Mouse (Mus musculus): ENCODE data around the gene Dleu7.
A peak's percentile ranks its signal among the peaks of the same experiment; 100 is the strongest.

The Dleu7 gene

DNA sequence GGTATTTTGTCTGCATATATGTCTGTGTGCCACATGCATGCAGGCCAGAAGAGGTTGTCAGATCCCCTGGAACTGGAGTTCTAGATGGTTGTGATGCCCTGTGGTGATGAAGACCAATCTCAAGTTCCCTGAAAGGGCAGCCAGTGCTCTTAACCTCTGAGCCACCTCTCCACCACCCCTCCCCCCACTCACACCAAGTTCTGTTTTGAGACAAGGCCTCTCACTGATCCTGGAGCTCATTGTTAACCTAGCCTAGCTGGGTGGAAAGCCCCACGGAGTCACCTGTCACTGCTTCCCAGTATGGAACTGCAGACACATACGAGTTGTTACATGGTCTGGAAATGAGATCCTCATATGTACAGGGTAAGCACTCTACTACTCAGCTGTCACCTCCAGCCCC is 9.9 kb downstream of the Dleu7 start:
- DNase-seq: no peak

DNA sequence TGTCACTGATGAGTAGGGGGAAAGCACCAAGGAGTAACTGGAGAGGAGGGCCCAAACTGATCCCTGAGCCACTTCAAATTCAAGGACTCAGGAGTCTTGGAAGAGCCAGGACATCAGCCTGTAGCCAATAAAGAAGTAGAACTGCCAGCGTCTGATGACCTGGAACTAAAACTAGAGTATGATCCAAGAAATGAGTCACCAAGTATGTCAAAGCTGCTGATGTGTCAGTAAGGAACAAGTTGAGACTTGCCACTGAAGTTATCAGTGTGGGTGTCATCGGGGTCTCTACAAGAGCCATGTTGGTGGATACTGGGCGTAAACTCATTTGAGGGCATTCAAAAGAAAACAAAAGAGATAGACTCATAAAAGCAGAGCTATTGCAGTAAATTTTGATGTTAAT is 19.2 kb downstream of the Dleu7 start:
- no peak for DNase-seq

DNA sequence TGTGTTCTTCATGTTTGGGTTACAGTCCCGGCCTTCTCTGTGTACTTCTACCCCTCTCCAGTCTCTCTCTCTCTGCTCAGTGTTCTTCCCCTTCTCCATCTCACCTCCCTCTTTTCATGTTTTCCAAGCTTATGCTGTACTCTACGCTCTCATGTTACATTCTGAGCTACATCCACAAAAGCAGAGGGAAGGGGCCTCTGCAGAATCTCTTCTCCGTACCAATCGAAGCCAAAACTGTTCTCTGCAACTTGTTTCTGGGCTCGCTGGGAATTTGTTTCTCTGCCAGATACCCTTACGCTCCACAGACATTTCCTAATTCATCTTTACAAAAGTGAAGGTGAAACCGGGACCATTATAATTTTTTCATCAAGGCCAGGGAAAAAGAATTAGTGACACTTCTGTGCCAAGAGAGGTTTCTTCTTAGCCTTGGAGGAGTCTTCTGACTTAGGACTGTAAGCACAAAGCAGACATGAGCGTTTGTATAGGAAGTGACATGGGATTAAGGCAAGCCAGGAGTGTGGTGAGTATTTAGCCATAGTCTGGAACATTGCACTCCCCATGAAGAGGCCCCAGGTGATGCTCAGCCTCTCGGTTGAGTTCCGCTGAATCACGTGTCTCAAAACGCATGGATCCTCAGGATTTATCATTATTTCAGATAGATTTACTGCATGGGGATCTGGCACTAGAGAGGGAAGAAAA is 22.0 kb downstream of the Dleu7 start:
- DNase-seq: no peak

DNA sequence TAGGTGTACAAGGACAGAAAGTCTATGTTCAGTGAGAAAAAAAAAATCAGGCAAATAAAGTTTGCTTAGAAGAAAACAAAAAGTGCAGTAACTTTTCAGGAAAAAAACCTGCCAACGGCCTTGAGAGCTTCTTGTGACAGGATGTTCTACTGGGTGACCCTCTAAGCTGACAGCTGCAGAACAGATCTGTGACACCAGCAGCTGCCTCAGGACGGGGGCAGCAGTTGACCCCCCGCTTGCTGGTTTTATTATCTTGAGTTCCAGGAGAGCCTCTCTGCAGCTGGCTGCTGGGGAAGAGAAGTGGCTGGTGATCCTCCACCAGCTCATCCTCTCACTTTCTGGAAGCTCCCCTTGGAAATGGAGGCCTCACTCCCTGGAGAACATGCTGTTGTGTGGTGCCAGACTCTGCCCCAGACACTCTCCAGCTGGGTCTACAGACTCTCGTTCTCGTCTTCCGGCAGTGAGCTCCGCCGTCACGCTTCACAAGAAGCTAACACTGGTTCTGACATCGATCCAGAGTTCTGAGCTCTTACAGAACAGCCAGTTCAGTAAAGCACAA is 33.8 kb downstream of the Dleu7 start:
- DNase-seq: peak; percentile 43

DNA sequence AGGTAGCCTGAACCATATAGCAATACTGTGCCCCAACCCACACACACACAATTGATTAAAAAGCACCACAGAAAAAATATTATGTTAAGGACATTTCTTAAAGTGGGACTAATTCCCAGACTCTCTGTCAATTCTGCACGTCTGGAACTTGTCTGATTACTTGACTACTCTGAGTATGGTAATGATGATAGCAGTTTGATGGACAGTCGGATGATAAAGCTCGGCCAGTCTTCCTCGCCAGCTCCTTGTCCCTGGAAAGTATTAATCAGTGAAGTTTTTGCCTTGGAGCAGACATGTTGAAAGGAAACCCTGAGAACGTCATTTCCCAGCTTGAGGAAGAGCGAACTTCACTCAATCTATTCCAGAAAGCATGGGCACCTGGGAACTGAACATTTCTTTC is 34.7 kb downstream of the Dleu7 start:
- DNase-seq: no peak

DNA sequence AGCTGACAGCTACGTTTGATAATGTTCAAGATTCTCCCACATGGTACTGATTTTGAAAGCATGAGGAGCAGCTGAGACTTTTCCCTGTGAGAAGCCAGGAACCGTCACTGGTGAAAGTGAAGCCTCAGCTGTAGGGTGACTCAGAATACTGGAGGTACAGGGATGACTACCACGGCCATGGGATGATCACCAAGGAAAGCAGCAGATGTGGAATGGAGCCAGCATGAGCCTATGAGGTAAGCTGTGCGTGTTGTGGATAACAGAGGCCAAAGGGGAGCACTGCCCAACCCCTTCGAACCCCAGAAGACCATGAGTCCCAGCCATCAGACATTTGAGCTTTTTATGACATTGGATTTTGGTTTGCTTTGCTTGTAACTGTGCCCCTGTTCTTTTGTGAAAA is 36.8 kb downstream of the Dleu7 start:
- DNase-seq: no peak

DNA sequence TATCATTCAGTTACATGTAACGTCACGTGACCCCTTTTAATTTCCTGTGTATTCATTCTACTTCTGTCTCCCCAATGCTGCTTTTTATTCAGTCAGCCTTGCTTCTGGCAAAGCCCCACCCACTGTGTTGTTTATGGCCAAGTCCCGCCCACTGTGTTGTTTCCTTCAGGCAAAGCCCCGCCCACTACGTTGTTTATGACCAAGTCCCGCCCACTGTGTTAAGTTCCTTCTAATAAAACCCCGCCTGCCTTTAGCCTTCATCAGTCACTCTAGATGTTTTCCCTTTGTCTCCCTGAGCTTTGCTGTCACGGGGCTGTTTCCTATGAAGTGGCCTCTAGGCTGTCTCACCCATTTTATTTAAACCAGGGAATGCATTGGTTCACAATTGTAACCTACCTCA is 38.5 kb downstream of the Dleu7 start:
- DNase-seq: peak; percentile 11

DNA sequence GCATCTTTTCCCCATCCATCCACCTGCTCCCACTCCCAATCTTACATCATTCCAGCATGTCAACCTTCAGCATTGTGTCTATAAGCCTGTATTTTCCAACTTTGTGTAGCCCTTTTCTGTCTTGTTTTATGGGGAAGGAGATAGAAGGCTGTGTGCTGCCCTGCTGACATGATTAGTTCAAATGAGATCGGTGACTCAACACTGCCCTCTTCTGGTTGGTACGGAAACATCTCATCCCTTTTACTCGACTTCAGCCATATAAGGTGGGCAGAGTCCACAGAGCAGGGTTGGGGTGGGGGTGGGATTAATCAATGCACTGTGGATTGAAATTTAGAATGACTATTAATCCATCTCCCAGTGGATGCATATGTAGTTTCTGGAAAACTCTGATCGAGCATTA is 40.8 kb downstream of the Dleu7 start:
- DNase-seq: peak; percentile 76

DNA sequence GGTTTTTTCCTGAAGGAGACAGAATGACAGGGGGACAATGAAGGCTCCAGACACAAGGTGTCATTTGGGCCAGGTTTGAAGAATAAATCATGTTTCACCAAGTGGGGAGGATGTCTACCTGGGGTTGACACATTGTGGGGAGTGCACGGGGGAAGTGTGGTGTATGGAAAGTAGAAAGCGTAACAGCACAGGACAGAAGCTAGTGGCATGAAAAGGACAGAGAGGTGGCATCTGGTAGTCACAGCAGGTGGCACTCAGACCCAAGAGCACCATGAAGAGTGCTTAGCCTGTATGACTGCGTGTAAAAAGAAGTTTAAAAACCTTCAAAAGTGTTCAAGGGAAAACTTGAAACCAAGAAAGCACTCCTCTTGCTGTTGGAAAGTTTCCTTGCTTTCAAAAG is 42.8 kb downstream of the Dleu7 start:
- DNase-seq: no peak

DNA sequence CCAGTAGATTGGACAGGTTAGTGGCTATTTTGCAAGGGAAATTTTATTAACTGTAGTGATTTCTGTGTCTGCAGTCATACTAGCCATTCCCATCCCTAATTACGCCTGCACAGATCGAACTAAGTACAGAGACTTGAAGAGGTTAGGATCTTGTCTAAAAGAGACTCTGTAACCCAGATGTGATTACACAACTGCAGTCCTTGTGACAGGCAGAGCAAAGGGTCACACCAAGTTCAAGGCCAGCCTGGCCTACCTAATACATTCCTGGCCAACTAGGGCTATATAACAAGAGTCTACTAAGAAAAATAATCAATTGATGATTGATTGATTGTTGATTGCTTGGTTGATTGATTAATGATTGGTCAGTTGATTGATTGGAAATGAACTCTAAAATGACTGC is 43.6 kb downstream of the Dleu7 start:
- peak; percentile 13 for DNase-seq

DNA sequence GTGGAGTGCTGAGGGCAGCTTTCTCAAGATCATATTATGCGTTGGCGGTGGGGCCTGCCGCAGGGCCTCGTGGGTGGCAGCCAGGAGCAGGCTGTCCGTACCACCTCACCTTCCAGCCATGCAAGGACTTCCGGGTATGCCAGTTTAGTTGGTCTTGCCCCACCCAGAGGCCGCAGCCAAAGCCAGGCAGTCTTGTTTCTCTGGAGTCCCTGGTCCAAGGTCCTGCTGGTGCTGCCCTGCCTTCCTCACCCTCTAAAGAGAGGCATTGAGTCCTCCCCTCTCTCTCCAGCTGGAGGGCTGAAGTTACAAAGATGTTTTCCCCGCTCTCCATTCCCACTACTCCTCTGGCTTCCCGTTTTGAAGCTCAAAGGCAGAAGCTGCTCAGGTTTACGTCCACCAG is 44.1 kb downstream of the Dleu7 start:
- peak; percentile 36 for DNase-seq

DNA sequence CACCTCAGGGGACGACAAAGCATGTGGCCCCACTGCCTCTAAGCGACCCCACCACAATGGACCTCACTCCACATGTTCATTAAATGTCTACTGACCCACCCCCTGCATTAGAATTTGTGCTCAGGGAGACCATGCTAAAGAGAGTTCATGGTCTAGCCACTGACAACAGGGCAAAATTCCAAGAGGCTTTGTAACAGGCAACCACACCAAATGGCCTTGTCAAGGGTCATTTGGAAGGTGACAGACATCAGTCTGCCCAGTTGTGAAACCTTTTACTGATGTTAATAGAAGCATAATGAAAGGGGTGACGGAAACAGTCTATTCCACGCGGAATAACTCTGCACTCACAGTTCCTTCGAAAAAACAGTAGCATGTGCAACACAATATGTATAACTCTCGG is 44.5 kb downstream of the Dleu7 start:
- DNase-seq: peak; percentile 27

DNA sequence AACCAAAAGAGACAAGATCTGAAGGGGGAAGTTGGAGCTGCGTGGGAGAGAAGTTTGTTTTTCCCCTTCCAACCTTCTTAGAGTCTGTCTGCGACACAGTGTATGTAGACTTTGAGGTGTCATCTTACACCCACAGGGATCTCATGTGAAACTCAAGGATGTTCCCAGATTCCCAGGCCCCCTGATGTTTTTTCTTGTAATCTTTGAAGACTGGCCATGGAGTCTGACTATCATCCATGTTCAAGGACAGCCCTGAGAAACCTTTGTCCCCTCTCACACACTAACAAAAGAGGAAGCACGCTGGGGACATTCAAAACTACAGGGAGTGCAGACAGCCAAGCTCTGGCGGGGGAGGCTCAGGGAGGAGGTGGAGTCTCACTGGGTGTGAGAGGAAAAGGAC is 47.3 kb downstream of the Dleu7 start:
- peak; percentile 49 for DNase-seq

DNA sequence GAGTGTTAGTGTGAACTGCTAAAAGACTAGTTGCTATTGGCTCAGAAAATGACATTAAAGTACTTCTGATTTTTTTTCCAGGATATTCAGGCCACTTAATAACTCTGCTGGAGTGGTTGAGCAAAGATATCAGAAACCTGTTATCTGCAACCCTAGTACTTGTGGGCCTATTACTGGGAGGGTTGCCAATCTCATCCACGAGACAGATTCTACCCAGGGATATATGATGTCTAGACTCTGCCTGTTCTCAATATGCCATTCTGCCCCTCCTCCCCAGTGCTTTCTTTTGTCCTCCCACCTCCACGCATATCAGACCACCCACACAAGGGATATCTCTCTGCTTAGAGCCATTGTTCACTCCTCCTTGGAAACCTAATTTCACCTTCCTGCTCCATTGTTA is 49.3 kb downstream of the Dleu7 start:
- no peak for DNase-seq

DNA sequence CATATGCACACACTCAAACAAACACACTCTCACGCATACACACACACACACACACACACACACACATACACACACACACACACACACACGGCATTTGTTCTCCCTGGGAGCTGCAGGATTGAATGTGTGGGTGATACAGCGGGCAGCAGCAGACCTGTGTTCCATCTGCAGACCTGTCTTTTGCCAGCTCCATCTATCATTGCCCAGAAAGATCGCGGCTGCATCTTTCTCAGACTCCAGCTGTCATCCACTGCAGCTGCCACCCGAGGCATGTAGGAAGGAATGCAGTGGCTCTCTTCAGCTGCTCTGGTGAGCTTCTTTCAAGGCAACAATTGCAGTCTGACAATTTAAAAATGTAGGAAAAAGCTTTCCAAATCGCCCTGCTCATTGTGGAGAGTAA is 56.9 kb downstream of the Dleu7 start:
- DNase-seq: no peak

DNA sequence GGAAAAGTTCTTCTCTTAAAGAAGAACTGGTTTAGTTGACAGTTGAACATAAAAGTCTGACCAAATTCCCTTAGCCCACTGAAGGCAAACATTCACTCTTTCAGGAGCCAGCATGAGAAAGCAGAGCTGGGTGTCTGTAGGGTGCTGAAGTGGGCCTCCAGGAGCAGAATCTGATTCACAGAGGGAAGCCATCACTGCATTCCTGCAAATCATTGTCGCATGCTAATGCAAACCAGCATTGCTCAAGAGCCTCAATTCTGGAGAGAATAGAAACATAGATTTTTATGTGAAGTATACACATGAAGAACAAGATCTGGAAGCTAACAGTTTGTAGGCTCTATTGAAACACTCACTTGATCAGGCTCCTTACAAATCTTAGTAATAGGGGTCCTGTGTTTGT is 57.6 kb downstream of the Dleu7 start:
- no peak for DNase-seq

DNA sequence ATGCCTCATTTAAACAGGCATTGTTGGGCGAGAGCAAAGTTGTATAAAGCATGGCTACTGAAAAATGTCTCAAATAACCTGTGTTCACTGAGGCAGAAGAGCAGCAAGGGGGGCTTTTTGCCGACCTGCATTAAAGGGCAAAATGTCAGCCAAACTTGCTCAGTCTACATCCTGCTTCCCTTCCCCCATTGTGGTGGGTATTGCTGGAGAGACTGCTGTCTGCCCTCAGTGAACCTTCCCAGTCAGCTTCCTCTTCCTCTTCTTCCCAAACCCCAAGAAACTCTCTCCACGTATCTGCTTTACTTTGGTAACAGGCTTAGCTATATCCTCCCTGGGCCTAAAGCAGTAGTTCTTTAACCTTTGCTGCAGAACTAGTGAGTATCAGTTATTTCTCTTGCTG is 61.9 kb downstream of the Dleu7 start:
- peak; percentile 53 for DNase-seq

DNA sequence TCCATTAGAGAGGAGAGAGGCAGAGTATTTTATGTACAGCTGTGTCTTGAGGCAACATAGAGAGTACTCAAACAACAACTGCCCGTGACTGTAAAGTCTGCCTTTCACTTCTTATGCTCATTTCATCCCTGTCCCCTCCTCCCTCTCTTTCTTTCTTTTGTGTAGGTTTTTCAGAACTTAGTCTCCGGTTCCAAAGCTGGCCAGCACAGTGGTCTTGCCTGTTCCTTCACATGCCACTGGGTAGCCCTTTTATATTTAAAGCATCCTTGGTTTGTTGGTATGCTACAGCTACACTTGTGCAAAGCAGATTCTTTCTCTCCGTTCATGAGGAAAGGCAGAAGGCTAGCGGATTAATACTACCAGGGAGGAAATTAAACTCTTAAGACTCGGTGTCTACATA is 65.7 kb downstream of the Dleu7 start:
- DNase-seq: no peak

DNA sequence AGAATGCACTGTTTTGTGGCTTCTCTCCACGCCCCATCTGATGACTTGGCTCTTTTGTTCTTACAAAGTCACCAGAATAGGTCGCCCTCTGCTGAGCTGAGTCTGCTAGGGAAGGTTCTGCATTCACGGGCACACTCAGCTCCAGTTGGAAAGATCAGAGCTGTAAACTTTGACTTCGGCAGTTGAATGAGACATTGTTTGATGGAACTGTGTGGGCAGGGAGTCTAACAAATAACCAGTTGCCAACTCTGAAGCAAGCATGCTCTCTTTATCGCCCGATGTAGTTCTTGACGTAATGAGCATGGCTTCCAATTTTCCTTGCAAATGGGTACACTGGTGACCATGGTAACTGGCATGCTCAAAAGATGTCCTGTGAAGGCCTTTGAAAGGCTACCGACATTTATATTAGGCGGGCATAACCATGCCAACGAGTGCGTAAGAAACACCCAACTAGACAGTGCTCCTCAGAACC is 66.2 kb downstream of the Dleu7 start:
- DNase-seq: peak; percentile 42
